Mouse (Mus musculus): ENCODE results near the gene Btc. TPM values are rescaled to one million over a fixed set of nuclear protein-coding genes. Genes with fewer than 3 reads are reported as not detected.
A peak's percentile ranks its signal among the peaks of the same experiment; 100 is the strongest.

Btc gene
- polyA plus RNA-seq, 2 experiments: 3.0 to 5.5 TPM

GRCm38 (mm10) chr5:91368061-91368565 lies 34.7 kb downstream of the Btc start:
- H3K36me3 ChIP-seq (ENCODE audit: control insufficient read depth, insufficient read depth, low read length): no peaks in the 10 kb centered on the region
- TF ChIP-seq POLR2A (IDR thresholded peaks at IDR 0.05; ENCODE audit: borderline replicate concordance, extremely low read depth, insufficient read depth, insufficient read length): no peak
- no peak overlapping the region for H3K4me2 ChIP-seq (replicated peaks; ENCODE audit: low read depth, low read length, severe bottlenecking)
- no peak overlapping the region for H3K9ac ChIP-seq (ENCODE audit: low read depth, low read length, severe bottlenecking)
- DNase-seq (ENCODE audit: low spot score) (peak; percentile 15), ATAC-seq (ENCODE audit: low FRiP score, low read depth) (no peak)
- no peak overlapping the region for H3K4me3 ChIP-seq (replicated peaks; ENCODE audit: low read length)
- 0 out of 2 replicates have a peak, but pooled peaks cover 5% of the 10 kb centered on the region for H3K4me1 ChIP-seq (ENCODE audit: control insufficient read depth, insufficient read depth, low read length)
- WGBS: 88% methylated on average over 13 of the region's 13 CpGs
- H3K27ac ChIP-seq (replicated peaks; ENCODE audit: low read depth, low read length): no peak overlapping the region
- H3K27me3 ChIP-seq (ENCODE audit: control insufficient read depth, insufficient read depth, low read length): no peaks in the 10 kb centered on the region
- no peaks in the 10 kb centered on the region for H3K9me3 ChIP-seq (ENCODE audit: control insufficient read depth, low read length)

- TF ChIP-seq POLR2A (IDR thresholded peaks at IDR 0.05; ENCODE audit: borderline replicate concordance, extremely low read depth, insufficient read depth, insufficient read length): no peak
- H3K27me3 ChIP-seq (ENCODE audit: control insufficient read depth, insufficient read depth, low read length): no peaks in the 10 kb centered on the region
- ATAC-seq (ENCODE audit: low FRiP score, low read depth) (no peak), DNase-seq (ENCODE audit: low spot score) (peak; percentile 51)
- 61% methylated on average over 10 of the region's 10 CpGs for WGBS
- H3K9ac ChIP-seq (ENCODE audit: low read depth, low read length, severe bottlenecking): no peak overlapping the region
- H3K36me3 ChIP-seq (ENCODE audit: control insufficient read depth, insufficient read depth, low read length): no peaks in the 10 kb centered on the region
- H3K4me1 ChIP-seq (ENCODE audit: control insufficient read depth, insufficient read depth, low read length): 0 out of 2 replicates have a peak, but pooled peaks cover 5% of the 10 kb centered on the region
- no peak overlapping the region for H3K4me3 ChIP-seq (replicated peaks; ENCODE audit: low read length)
- H3K4me2 ChIP-seq (replicated peaks; ENCODE audit: low read depth, low read length, severe bottlenecking): no peak overlapping the region
- H3K27ac ChIP-seq (replicated peaks; ENCODE audit: low read depth, low read length): no peak overlapping the region
- no peaks in the 10 kb centered on the region for H3K9me3 ChIP-seq (ENCODE audit: control insufficient read depth, low read length)
These were observed 35.9 kb downstream of the Btc start for GRCm38 (mm10) chr5:91366925-91367324.

- Histone ChIP-seq H3K27ac (replicated peaks; ENCODE audit: low read depth, low read length) (no peak overlapping the region), H3K4me3 (replicated peaks; ENCODE audit: low read length) (no peak overlapping the region), H3K4me1 (ENCODE audit: control insufficient read depth, insufficient read depth, low read length) (0 out of 2 replicates have a peak, but pooled peaks cover 5% of the 10 kb centered on the region), H3K4me2 (replicated peaks; ENCODE audit: low read depth, low read length, severe bottlenecking) (no peak overlapping the region), H3K27me3 (ENCODE audit: control insufficient read depth, insufficient read depth, low read length) (no peaks in the 10 kb centered on the region), H3K36me3 (ENCODE audit: control insufficient read depth, insufficient read depth, low read length) (no peaks in the 10 kb centered on the region), H3K9ac (ENCODE audit: low read depth, low read length, severe bottlenecking) (no peak overlapping the region), H3K9me3 (ENCODE audit: control insufficient read depth, low read length) (no peaks in the 10 kb centered on the region)
- TF ChIP-seq POLR2A (IDR thresholded peaks at IDR 0.05; ENCODE audit: borderline replicate concordance, extremely low read depth, insufficient read depth, insufficient read length): no peak
- no peak for DNase-seq (ENCODE audit: low spot score)
- ATAC-seq (ENCODE audit: low FRiP score, low read depth): no peak
- 66% methylated on average over 6 of the region's 6 CpGs for WGBS
These were observed 39.4 kb downstream of the Btc start for GRCm38 (mm10) chr5:91363274-91363991.

GRCm38 (mm10) chr5:91352645-91353044 lies 50.1 kb downstream of the Btc start:
- H3K27ac ChIP-seq (replicated peaks; ENCODE audit: low read depth, low read length): no peak overlapping the region
- H3K9me3 ChIP-seq (ENCODE audit: control insufficient read depth, low read length): no peaks in the 10 kb centered on the region
- ATAC-seq (ENCODE audit: low FRiP score, low read depth) (no peak), DNase-seq (ENCODE audit: low spot score) (no peak)
- no peak overlapping the region for H3K4me3 ChIP-seq (replicated peaks; ENCODE audit: low read length)
- no peak for TF ChIP-seq POLR2A (IDR thresholded peaks at IDR 0.05; ENCODE audit: borderline replicate concordance, extremely low read depth, insufficient read depth, insufficient read length)
- H3K4me1 ChIP-seq (ENCODE audit: control insufficient read depth, insufficient read depth, low read length): no peaks in the 10 kb centered on the region; the same call in 1 of the 2 replicates
- H3K27me3 ChIP-seq (ENCODE audit: control insufficient read depth, insufficient read depth, low read length): no peaks in the 10 kb centered on the region
- WGBS: 60% methylated on average over 5 of the region's 5 CpGs
- H3K9ac ChIP-seq (ENCODE audit: low read depth, low read length, severe bottlenecking): no peak overlapping the region
- no peak overlapping the region for H3K4me2 ChIP-seq (replicated peaks; ENCODE audit: low read depth, low read length, severe bottlenecking)
- H3K36me3 ChIP-seq (ENCODE audit: control insufficient read depth, insufficient read depth, low read length): no peaks in the 10 kb centered on the region

GRCm38 (mm10) chr5:91345681-91346080 lies 57.1 kb downstream of the Btc start:
- Histone ChIP-seq H3K4me1 (ENCODE audit: control insufficient read depth, insufficient read depth, low read length) (no peaks in the 10 kb centered on the region), H3K27me3 (ENCODE audit: control insufficient read depth, insufficient read depth, low read length) (no peaks in the 10 kb centered on the region), H3K9ac (ENCODE audit: low read depth, low read length, severe bottlenecking) (no peak overlapping the region), H3K27ac (replicated peaks; ENCODE audit: low read depth, low read length) (no peak overlapping the region), H3K4me3 (replicated peaks; ENCODE audit: low read length) (no peak overlapping the region), H3K36me3 (ENCODE audit: control insufficient read depth, insufficient read depth, low read length) (no peaks in the 10 kb centered on the region), H3K9me3 (ENCODE audit: control insufficient read depth, low read length) (no peaks in the 10 kb centered on the region), H3K4me2 (replicated peaks; ENCODE audit: low read depth, low read length, severe bottlenecking) (no peak overlapping the region)
- no peak for DNase-seq (ENCODE audit: low spot score)
- ATAC-seq (ENCODE audit: low FRiP score, low read depth): no peak
- WGBS: 48% methylated on average over 5 of the region's 5 CpGs
- TF ChIP-seq POLR2A (IDR thresholded peaks at IDR 0.05; ENCODE audit: borderline replicate concordance, extremely low read depth, insufficient read depth, insufficient read length): no peak
